ENCODE assay signal across 15 mouse cellular contexts in the genomic region with DNA sequence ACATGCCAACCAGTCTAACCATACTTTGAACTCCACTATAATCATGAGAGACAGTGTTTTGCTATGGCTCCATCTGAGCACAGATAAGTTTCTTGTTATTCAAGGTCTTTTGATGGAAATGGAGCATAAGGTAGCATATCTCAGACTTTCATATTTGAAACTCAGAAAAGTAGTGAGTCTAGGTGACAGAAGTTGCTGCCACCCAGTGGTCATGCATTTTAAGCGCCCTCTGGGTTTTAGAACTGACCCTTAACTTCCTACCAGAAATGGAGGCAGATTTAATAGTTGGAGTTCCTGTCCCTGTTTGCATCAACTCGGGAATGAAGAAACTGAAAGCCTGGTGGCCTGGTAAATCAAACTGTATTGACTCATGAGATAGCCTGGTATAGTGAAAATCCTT.
A peak's percentile ranks its signal among the peaks of the same experiment; 100 is the strongest.
DNase-seq lines count a peak whose midpoint lies in the region; ATAC-seq and TF ChIP-seq lines count a peak whose summit lies in the region.
"Had no signal": no experiment of that assay in that cellular context is flagged by ENCODE, and none has a peak within 500 bp of the region (broad histone marks: within the 10 kb centered on the region; RNA-seq: fewer than 3 reads in every experiment).

No protein-coding gene starts in this region.

- H3K36me3 ChIP-seq in heart, postnatal 0 days (replicated peaks; ENCODE audit: control insufficient read depth, insufficient read depth, low read length) = no peaks in the 10 kb centered on the region
- H3K36me3 ChIP-seq in midbrain, embryonic 11.5 days (ENCODE audit: control insufficient read depth, insufficient read depth, low read length) = no peaks in the 10 kb centered on the region
- H3K36me3 ChIP-seq: forebrain, embryonic 10.5 days; heart, embryonic 15.5 days; hindbrain, embryonic 15.5 days had no signal

- H3K27me3 ChIP-seq in heart, postnatal 0 days (ENCODE audit: control insufficient read depth, insufficient read depth, low read length) = no peaks in the 10 kb centered on the region
- H3K27me3 ChIP-seq in midbrain, embryonic 11.5 days (ENCODE audit: control insufficient read depth, insufficient read depth, low read length) = no peaks in the 10 kb centered on the region
- H3K27me3 ChIP-seq: heart, embryonic 15.5 days; hindbrain, embryonic 15.5 days had no signal

- no peak for ATAC-seq in heart, postnatal 0 days (ENCODE audit: insufficient read depth, low read depth)
- no peak for ATAC-seq in midbrain, embryonic 11.5 days (ENCODE audit: low FRiP score)

- H3K27ac ChIP-seq in heart, postnatal 0 days (ENCODE audit: low read depth) = no peak overlapping the region
- no peak overlapping the region for H3K27ac ChIP-seq in left cerebral cortex, adult 2 months
- H3K27ac ChIP-seq in midbrain, embryonic 11.5 days (ENCODE audit: low read depth, low read length) = no peak overlapping the region
- H3K27ac ChIP-seq: forebrain, embryonic 10.5 days; heart, embryonic 15.5 days; hindbrain, embryonic 15.5 days had no signal

- no peak for DNase-seq in heart, postnatal 0 days (ENCODE audit: low spot score)
- no peak for DNase-seq in heart, postnatal 4 days
- no peak for DNase-seq in left cerebral cortex, adult 2 months (ENCODE audit: extremely low spot score in 1 of 2, low spot score in 2 of 2)
- no peak for DNase-seq in left cerebral cortex, postnatal 25 days (ENCODE audit: low spot score in 2 of 2)
- DNase-seq in brain, adult 2 months (ENCODE audit: low read depth, low spot score) = peak; percentile 20
- DNase-seq in lung, postnatal 36 days = peak; percentile 17
- no peak for DNase-seq in midbrain, embryonic 11.5 days (ENCODE audit: low spot score, missing footprints)
- no peak for DNase-seq in right cerebral cortex, postnatal 4 days
- DNase-seq: adrenal gland, postnatal 10 days; left cerebral cortex, postnatal 4 days; midbrain, embryonic 14.5 days had no signal

- H3K4me3 ChIP-seq in heart, postnatal 0 days (ENCODE audit: low read depth, low read length) = no peak overlapping the region
- H3K4me3 ChIP-seq in left cerebral cortex, adult 2 months = no peak overlapping the region
- no peak overlapping the region for H3K4me3 ChIP-seq in midbrain, embryonic 11.5 days (ENCODE audit: low read depth, low read length)
- H3K4me3 ChIP-seq: forebrain, embryonic 10.5 days; heart, embryonic 15.5 days; hindbrain, embryonic 15.5 days had no signal

- H3K9me3 ChIP-seq in heart, postnatal 0 days (replicated peaks; ENCODE audit: control insufficient read depth, low read length) = no peaks in the 10 kb centered on the region
- H3K9me3 ChIP-seq in midbrain, embryonic 11.5 days (ENCODE audit: control insufficient read depth, low read length) = no peaks in the 10 kb centered on the region
- H3K9me3 ChIP-seq: forebrain, embryonic 10.5 days; heart, embryonic 15.5 days; hindbrain, embryonic 15.5 days had no signal

- 22% methylated on average over 2 of the region's 2 CpGs for WGBS in heart, postnatal 0 days
- 42% methylated on average over 2 of the region's 2 CpGs for WGBS in midbrain, embryonic 11.5 days

- 0 out of 2 replicates have a peak, but pooled peaks have one; percentile 15 for TF ChIP-seq CTCF in heart, postnatal 0 days (IDR thresholded peaks at IDR 0.05; ENCODE audit: low read depth)
- TF ChIP-seq CTCF in left cerebral cortex, adult 2 months (IDR thresholded peaks at IDR 0.05) = peak; percentile 45

- intact Hi-C loops in left cerebral cortex, adult 2 months (cut with DNase I) = no loop called here
- intact Hi-C loops in left cerebral cortex, postnatal 25 days (cut with DNase I) = no loop called here

- no peaks in the 10 kb centered on the region for H3K4me1 ChIP-seq in heart, postnatal 0 days (ENCODE audit: control insufficient read depth, insufficient read depth)
- no peaks in the 10 kb centered on the region for H3K4me1 ChIP-seq in midbrain, embryonic 11.5 days (ENCODE audit: control insufficient read depth, insufficient read depth, low read length)
- H3K4me1 ChIP-seq: heart, embryonic 15.5 days; hindbrain, embryonic 15.5 days had no signal

- no peak overlapping the region for H3K9ac ChIP-seq in heart, postnatal 0 days (replicated peaks; ENCODE audit: low read depth, low read length)
- H3K9ac ChIP-seq in midbrain, embryonic 11.5 days (ENCODE audit: low read length) = no peak overlapping the region
- H3K9ac ChIP-seq: heart, embryonic 15.5 days; hindbrain, embryonic 15.5 days had no signal

- no peak overlapping the region for H3K4me2 ChIP-seq in heart, postnatal 0 days (ENCODE audit: low read depth, low read length)
- no peak overlapping the region for H3K4me2 ChIP-seq in midbrain, embryonic 11.5 days
- H3K4me2 ChIP-seq: heart, embryonic 15.5 days; hindbrain, embryonic 15.5 days; liver, embryonic 11.5 days had no signal

- no peak for TF ChIP-seq EP300 in heart, postnatal 0 days (IDR thresholded peaks at IDR 0.05; ENCODE audit: low read depth)

Comparison
In these comparisons a context has a peak if more than half of its experiments do, and no peak if none do; other contexts are left out.
1. DNase-seq: peak in brain, adult 2 months (single experiment) and lung, postnatal 36 days (single experiment); none in heart, postnatal 0 days (single experiment), heart, postnatal 4 days (single experiment), left cerebral cortex, adult 2 months (0 of 2), left cerebral cortex, postnatal 25 days (0 of 2), midbrain, embryonic 11.5 days (single experiment) and right cerebral cortex, postnatal 4 days (single experiment).